Mouse (Mus musculus) liver, adult 2 months (tissue): ENCODE data around the gene Ankrd45.

Source experiments
- CTCF ChIP-seq: fragments of 200-500 bp; IDR thresholded peaks from 2 replicates; pipeline ENCODE4 v1.5.1; 2011; ENCODE audit warnings: low read depth, low read length, control low read depth
- POLR2A ChIP-seq: fragments of 200-500 bp; IDR thresholded peaks from 2 replicates; pipeline ENCODE4 v1.6.1; 2011; ENCODE audit warnings: low read length, control low read depth; ENCODE audit not compliant: insufficient read depth; ENCODE audit errors: extremely low read depth

GRCm38 (mm10) chr1:161160266-161160665, 17.8 kb downstream of the Ankrd45 start:
- no peak for TF ChIP-seq CTCF
- no peak for TF ChIP-seq POLR2A
